Mouse (Mus musculus): ENCODE data around the gene Cdc7. TPM values are rescaled to one million over a fixed set of nuclear protein-coding genes. Genes with fewer than 3 reads are reported as not detected.
"Not testable (repeated sequence)": the region's sequence is repeated elsewhere in the genome, so short reads cannot be mapped to it uniquely, and the experiment has no call there.

Gene Cdc7
- polyA plus RNA-seq, 1 experiment from 2014 or later = 18.9 TPM

DNA sequence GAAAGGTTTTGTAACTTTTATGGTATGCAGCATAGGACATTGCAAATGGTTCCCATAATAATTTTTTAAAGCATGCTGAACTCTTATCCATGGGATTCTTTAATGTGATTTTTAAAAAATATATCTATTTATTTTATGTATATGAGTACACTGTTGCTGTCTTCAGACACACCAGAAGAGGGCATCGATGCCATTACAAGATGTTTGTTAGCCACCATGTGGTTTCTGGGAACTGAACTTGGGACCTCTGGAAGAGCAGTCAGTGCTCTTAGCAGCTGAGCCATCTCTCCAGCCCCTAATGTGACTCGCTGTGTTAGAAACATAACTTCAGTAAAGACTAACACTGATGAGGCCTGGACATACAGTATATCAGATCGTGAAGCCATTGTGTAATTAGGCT lies 2.3 kb downstream of the Cdc7 start:
- Histone ChIP-seq H3K9ac (no peak overlapping the region), H3K27ac (no peak overlapping the region), H3K36me3 (peaks cover 44% of the 10 kb centered on the region), H3K4me1 (replicated peaks) (peaks cover 16% of the 10 kb centered on the region), H3K27me3 (no peaks in the 10 kb centered on the region), H3K4me2 (0 out of 2 replicates have a peak overlapping the region, but pooled peaks have one; percentile 1), H3K9me3 (replicated peaks) (no peaks in the 10 kb centered on the region), H3K4me3 (replicated peaks) (no peak overlapping the region)
- ATAC-seq (ENCODE audit: low read depth) (no peak), DNase-seq (no peak)
- 83% methylated on average over 3 of the region's 3 CpGs for WGBS (ENCODE audit: insufficient replicate concordance)

DNA sequence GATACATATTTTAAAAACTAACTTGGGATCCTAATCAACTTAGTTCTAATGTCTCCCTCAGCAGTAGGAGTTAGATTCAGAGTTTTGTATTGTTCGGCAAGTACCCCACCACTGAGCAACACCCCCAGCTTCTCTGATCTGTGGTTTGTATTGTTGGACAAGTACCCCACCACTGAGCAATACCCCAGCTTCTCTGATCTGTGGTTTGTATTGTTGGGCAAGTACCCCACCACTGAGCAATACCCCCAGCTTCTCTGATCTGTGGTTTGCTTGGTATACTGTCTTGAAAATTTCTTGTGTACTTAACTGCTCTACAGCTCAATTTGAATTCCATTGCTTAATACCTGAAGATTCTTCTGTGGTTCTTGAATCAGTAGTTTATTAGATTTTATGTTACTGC lies 3.5 kb downstream of the Cdc7 start:
- 76% methylated on average over 1 of the region's 1 CpGs for WGBS (ENCODE audit: insufficient replicate concordance)
- Histone ChIP-seq H3K36me3 (peaks cover 52% of the 10 kb centered on the region), H3K4me3 (replicated peaks) (no peak overlapping the region), H3K27me3 (no peaks in the 10 kb centered on the region), H3K4me1 (replicated peaks) (peaks cover 16% of the 10 kb centered on the region), H3K27ac (no peak overlapping the region), H3K9ac (no peak overlapping the region), H3K9me3 (replicated peaks) (no peaks in the 10 kb centered on the region), H3K4me2 (no peak overlapping the region)
- no peak for DNase-seq
- no peak for ATAC-seq (ENCODE audit: low read depth)

DNA sequence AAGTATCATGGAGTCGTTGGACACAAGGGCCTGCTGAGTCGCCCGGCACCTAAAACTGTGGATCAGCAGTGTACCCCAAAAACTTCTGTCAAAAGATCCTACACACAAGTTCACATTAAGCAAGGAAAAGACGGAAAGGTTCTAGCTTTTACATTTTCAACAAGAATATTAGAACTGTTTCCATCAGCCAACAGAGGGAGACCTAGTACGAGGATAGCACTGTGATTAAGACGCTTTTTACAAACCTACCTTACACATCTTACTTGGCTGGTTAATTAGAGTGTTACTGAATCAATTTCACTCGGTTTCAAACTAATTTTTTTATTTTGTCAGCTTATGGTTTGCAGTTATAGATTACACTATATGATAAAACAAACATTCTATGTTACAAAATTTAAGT lies 9.8 kb downstream of the Cdc7 start:
- Histone ChIP-seq H3K9ac (no peak overlapping the region), H3K4me3 (replicated peaks) (no peak overlapping the region), H3K9me3 (replicated peaks) (no peaks in the 10 kb centered on the region), H3K4me1 (replicated peaks) (no peaks in the 10 kb centered on the region), H3K36me3 (peaks cover 93% of the 10 kb centered on the region), H3K27me3 (no peaks in the 10 kb centered on the region), H3K4me2 (no peak overlapping the region), H3K27ac (no peak overlapping the region)
- WGBS (ENCODE audit: insufficient replicate concordance) = 89% methylated on average over 7 of the region's 7 CpGs
- ATAC-seq (ENCODE audit: low read depth) (no peak), DNase-seq (no peak)

DNA sequence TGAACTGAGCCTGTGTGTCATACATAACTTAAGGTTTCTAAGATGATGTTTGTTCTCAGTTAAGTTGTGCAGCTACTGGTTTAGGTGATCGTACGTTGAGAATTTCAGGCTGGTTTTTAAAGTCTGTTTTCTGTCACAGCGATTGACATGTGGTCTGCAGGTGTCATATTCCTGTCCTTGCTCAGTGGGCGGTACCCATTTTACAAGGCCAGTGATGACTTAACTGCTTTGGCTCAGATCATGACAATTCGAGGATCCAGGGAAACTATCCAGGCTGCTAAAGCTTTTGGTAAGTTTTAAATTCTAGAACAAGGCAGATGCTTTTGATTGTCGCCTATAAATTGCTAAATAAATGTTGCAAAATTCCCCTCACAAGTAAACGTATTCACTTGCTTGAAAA lies 15.0 kb downstream of the Cdc7 start:
- Histone ChIP-seq H3K4me3 (replicated peaks) (no peak overlapping the region), H3K27ac (no peak overlapping the region), H3K36me3 (peaks cover 93% of the 10 kb centered on the region), H3K27me3 (no peaks in the 10 kb centered on the region), H3K9me3 (replicated peaks) (no peaks in the 10 kb centered on the region), H3K4me1 (replicated peaks) (no peaks in the 10 kb centered on the region), H3K9ac (no peak overlapping the region), H3K4me2 (no peak overlapping the region)
- DNase-seq = no peak
- WGBS (ENCODE audit: insufficient replicate concordance) = 77% methylated on average over 7 of the region's 7 CpGs
- ATAC-seq (ENCODE audit: low read depth) = no peak

DNA sequence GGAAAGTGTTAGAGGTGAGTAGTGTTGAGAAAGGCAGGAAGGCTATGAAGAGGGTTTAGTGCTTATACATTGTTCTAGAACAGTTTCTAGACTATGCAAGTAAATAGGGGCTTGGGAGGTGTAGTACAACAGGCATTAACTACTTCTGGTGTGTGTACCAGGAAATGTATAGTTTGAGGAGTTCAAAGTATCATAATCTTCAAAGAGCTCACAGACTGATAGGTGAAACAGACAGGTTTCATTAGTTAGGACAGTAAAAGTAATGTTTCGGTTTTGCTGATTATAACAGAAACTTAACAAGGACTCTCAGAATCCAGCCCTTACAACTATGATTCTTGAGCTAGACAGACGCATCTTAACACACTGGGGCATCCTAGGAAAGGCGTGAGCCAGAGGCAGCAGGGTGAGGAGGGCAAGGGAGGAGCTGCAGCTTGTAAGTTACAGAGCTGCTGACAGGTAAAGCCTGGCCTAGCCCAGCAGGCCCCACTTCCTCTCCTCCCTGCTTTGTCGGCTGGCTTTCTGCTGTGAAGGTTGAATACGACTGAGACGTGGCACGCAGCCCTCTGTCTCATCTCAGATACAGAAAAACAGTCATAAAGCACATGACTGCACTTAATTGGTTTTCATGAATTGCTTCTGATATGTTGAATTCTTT lies 18.3 kb downstream of the Cdc7 start:
- DNase-seq (no peak), ATAC-seq (ENCODE audit: low read depth) (no peak)
- H3K27ac ChIP-seq = no peak overlapping the region
- H3K4me2 ChIP-seq = no peak overlapping the region
- H3K4me3 ChIP-seq (replicated peaks) = no peak overlapping the region
- H3K27me3 ChIP-seq = no peaks in the 10 kb centered on the region
- WGBS (ENCODE audit: insufficient replicate concordance) = 78% methylated on average over 7 of the region's 7 CpGs
- no peak overlapping the region for H3K9ac ChIP-seq
- peaks cover 85% of the 10 kb centered on the region for H3K36me3 ChIP-seq
- no peaks in the 10 kb centered on the region for H3K4me1 ChIP-seq (replicated peaks)
- no peaks in the 10 kb centered on the region for H3K9me3 ChIP-seq (replicated peaks)

DNA sequence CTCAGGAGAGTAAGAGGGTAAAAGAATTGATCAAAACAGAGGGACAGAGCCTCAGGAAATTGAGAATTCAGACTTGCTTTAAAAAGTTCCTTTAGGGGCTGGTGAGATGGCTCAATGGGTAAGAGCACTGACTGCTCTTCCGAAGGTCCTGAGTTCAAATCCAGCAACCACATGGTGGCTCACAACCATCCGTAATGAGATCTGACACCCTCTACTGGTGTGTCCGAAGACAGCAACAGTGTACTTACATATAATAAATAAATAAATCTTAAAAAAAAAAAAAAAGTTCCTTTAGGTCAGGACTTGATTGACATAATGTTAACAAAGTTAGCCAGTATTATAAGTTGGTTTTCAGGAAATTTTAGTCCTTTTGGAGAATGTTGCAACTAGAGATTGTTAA lies 20.8 kb downstream of the Cdc7 start:
- H3K27ac ChIP-seq; H3K9me3 ChIP-seq (replicated peaks); H3K4me2 ChIP-seq; DNase-seq; H3K9ac ChIP-seq; H3K27me3 ChIP-seq; H3K4me1 ChIP-seq (replicated peaks); ATAC-seq (ENCODE audit: low read depth); H3K4me3 ChIP-seq (replicated peaks): not testable (repeated sequence)
- WGBS (ENCODE audit: insufficient replicate concordance) = 91% methylated on average over 3 of the region's 3 CpGs
- H3K36me3 ChIP-seq = peaks cover 62% of the 10 kb centered on the region

DNA sequence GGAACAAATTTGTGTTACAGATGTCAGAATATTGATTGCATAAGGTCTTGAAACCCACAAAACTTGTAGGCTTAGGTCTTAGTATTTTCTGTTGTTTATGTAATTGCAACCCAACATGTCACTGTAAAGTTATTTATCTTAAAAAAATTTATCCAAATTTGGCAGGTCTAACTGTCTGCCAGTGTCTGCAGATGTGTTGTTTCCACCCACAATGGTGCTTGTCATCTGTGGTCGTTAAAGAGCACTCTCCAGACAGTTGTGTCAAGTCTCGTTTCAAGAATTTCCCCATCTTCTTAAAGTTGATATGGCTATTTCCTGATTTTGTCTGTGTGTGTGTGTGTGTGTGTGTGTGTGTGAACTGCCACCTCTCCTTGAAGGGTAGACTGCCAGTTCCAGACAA lies 21.5 kb downstream of the Cdc7 start:
- 51% methylated on average over 2 of the region's 2 CpGs for WGBS (ENCODE audit: insufficient replicate concordance)
- Histone ChIP-seq H3K27me3 (no peaks in the 10 kb centered on the region), H3K27ac (no peak overlapping the region), H3K36me3 (peaks cover 56% of the 10 kb centered on the region), H3K9me3 (replicated peaks) (no peaks in the 10 kb centered on the region), H3K4me1 (replicated peaks) (peaks cover 2% of the 10 kb centered on the region; the same call in 1 of the 2 replicates), H3K9ac (no peak overlapping the region), H3K4me2 (no peak overlapping the region), H3K4me3 (replicated peaks) (no peak overlapping the region)
- DNase-seq = no peak
- ATAC-seq (ENCODE audit: low read depth) = no peak

DNA sequence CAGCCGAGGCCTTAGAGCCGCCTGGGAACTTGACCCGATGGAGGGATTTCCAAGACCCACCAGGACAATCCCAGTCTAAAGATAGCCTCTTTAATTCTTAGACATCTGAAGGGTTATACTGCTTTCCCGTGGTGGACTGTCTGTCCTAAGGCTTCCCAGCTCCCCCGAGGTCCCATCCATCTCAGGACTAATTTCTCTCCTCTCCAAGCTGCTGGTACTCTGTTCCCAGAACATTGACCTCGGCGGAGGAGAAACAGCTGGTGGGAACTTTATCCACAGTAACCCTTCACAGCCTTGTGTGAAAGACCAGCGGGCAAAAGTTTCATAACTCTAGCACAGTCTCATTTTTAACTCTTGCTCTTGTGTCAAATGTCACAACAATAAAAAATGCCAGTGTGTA lies 25.1 kb downstream of the Cdc7 start:
- peaks cover 15% of the 10 kb centered on the region for H3K4me1 ChIP-seq (replicated peaks)
- ATAC-seq (ENCODE audit: low read depth) (no peak), DNase-seq (no peak)
- H3K9ac ChIP-seq = no peak overlapping the region
- no peak overlapping the region for H3K4me3 ChIP-seq (replicated peaks)
- H3K4me2 ChIP-seq = no peak overlapping the region
- no peaks in the 10 kb centered on the region for H3K27me3 ChIP-seq
- H3K27ac ChIP-seq = no peak overlapping the region
- WGBS (ENCODE audit: insufficient replicate concordance) = 55% methylated on average over 8 of the region's 8 CpGs
- no peaks in the 10 kb centered on the region for H3K9me3 ChIP-seq (replicated peaks)
- H3K36me3 ChIP-seq = peaks cover 25% of the 10 kb centered on the region

DNA sequence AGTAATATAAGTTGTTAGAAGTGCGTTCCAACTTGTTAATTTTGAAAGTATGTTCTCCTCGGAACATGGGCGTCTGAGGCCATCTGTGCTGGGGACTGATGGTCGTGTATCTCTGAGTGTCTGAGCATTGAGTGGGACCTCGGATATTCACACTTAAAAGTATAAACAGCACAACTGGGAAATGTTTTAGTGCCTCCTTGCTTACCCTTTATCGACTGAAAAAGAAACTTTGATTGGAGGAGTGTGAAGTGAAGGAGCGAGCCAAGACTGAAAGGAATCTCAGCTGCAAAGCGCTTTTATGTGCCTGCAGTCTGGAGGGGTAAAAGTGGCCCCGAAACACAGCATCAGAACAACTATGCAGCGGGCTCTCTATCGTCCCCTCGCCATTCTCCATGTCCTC lies 25.7 kb downstream of the Cdc7 start:
- Histone ChIP-seq H3K4me2 (no peak overlapping the region), H3K36me3 (peaks cover 19% of the 10 kb centered on the region), H3K27ac (no peak overlapping the region), H3K27me3 (no peaks in the 10 kb centered on the region), H3K9ac (no peak overlapping the region), H3K9me3 (replicated peaks) (no peaks in the 10 kb centered on the region), H3K4me3 (replicated peaks) (no peak overlapping the region), H3K4me1 (replicated peaks) (peaks cover 15% of the 10 kb centered on the region)
- DNase-seq = no peak
- WGBS (ENCODE audit: insufficient replicate concordance) = 76% methylated on average over 12 of the region's 12 CpGs
- no peak for ATAC-seq (ENCODE audit: low read depth)

DNA sequence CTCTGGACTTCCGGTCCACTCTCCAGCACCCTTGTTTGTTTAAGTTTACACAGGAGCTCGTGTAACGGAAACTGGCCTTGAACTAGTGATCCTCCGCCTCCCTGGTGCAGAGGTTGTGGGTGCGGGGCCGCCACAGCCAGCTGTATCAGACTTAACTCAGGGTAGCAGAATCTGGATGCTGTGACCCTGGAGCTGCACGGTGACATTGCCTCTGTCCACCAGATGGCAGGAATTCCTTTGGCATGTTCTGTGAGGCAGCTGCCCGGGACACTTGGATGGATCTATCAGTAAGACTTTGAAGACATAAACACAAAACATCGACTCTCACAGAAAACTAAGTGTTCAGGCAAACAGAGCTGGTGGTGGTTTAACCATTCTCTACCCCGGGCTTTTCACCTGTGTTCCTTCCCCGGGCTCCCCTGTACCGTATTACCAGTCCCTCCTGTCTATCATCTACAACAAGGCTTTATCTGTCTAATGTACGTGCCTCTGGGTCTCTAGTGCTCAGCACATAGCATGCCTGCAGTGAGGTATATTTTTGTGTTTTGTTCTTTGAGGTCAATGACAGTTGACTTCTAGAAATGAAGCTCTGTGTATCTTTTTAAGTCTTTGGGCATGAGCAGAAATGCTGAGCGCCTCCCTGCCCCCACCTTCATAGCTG lies 26.6 kb downstream of the Cdc7 start:
- H3K27ac ChIP-seq = no peak overlapping the region
- no peaks in the 10 kb centered on the region for H3K9me3 ChIP-seq (replicated peaks)
- peaks cover 15% of the 10 kb centered on the region for H3K4me1 ChIP-seq (replicated peaks)
- no peak overlapping the region for H3K4me3 ChIP-seq (replicated peaks)
- ATAC-seq (ENCODE audit: low read depth) (peak; percentile 55), DNase-seq (peak; percentile 27)
- peaks cover 13% of the 10 kb centered on the region for H3K36me3 ChIP-seq
- no peaks in the 10 kb centered on the region for H3K27me3 ChIP-seq
- H3K4me2 ChIP-seq = peak overlapping the region; percentile 36
- H3K9ac ChIP-seq = 0 out of 2 replicates have a peak overlapping the region, but pooled peaks have one; percentile 23
- WGBS (ENCODE audit: insufficient replicate concordance) = 28% methylated on average over 14 of the region's 14 CpGs

DNA sequence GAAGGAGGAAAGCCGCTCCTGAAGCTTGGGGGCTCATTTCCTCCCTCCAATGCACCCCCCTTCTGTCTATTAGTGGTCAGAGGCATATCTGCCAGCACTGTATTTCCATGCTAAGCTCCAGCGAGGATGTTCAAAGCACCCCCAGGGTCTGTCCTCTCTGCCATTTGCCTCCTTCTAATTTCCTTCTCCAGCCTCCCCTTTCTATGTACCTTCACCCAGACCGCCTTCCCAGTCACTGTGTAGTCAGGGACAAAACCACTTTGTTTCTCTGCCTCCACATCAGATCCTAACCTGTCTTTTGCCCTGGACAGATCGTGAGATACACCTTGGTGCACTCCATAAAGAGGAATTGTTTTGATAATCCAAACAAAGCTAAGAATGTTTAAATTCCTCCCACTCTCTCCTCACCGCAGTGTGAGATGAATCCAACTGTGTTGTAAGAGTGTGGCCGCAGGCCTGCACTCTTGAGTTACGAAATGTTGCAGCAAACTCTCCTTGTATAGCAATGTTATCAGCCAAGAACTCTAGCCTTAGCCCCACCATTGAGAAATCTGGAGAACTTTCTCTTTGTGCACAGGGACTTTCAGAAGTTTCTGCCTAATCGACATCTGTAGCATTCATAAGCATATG lies 27.3 kb downstream of the Cdc7 start:
- H3K4me3 ChIP-seq (replicated peaks) = no peak overlapping the region
- ATAC-seq (ENCODE audit: low read depth) (no peak), DNase-seq (no peak)
- peaks cover 15% of the 10 kb centered on the region for H3K4me1 ChIP-seq (replicated peaks)
- H3K36me3 ChIP-seq = peaks cover 9% of the 10 kb centered on the region
- no peaks in the 10 kb centered on the region for H3K27me3 ChIP-seq
- H3K4me2 ChIP-seq = peak overlapping the region; percentile 36; the same call in 1 of the 2 replicates
- 54% methylated on average over 8 of the region's 8 CpGs for WGBS (ENCODE audit: insufficient replicate concordance)
- H3K9me3 ChIP-seq (replicated peaks) = no peaks in the 10 kb centered on the region
- H3K9ac ChIP-seq = no peak overlapping the region
- H3K27ac ChIP-seq = no peak overlapping the region

All from liver, embryonic 13.5 days (tissue).